Mouse (Mus musculus) bone marrow macrophage, adult 2 months (primary cell): ENCODE measurements at regions not wholly inside any gene's neighbourhood (a gene's known extent, or its start where the extent isn't known, plus 50 kb on each side); places are given as distances from the start of the nearest gene placed in this dataset.
A peak's percentile ranks its signal among the peaks of the same experiment; 100 is the strongest.

Experiments used
- H3K27ac ChIP-seq: 2 replicates; pipeline ENCODE4 v1.5.1; 2012; ENCODE audit warnings: low read depth, low read length; ENCODE audit not compliant: insufficient read depth
- H3K4me1 ChIP-seq: 2 replicates; pipeline ENCODE4 v1.6.1; 2012; ENCODE audit warnings: low read length; ENCODE audit not compliant: control insufficient read depth, insufficient read depth
- H3K4me3 ChIP-seq: 2 replicates; pipeline ENCODE4 v1.5.1; 2012; ENCODE audit warnings: mild to moderate bottlenecking, low read length, moderate library complexity; ENCODE audit not compliant: insufficient read depth
- CTCF ChIP-seq: IDR thresholded peaks from 2 replicates; pipeline ENCODE4 v1.5.1; 2012; ENCODE audit warnings: low read depth, mild to moderate bottlenecking, low read length, moderate library complexity
- POLR2A ChIP-seq: IDR thresholded peaks from 2 replicates; pipeline ENCODE4 v1.6.1; 2012; ENCODE audit warnings: mild to moderate bottlenecking, low read depth, low read length, borderline replicate concordance

DNA sequence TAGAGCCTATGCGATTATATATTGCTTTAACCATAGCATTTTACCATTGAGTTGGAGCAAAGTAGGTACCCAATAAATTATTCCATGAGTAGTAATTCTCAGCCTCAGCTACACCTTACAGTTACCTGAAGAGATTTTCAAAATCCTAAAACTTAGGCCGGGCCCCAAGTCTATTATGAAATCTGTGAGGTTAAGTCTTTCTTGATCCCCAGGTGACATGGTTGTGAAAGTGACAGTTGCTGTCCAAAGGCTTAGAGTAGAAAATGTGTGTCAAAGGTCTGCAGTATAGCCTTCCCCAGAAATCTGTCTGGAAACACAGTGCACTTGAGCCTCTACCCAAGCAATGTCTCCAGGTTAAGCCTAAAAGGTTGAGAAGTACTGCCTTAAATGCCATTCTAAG, 333.7 kb downstream of the Nr2f2 start:
- 0 out of 2 replicates have a peak, but pooled peaks cover 2% of the 10 kb centered on the region for H3K4me1 ChIP-seq
- no peak for TF ChIP-seq CTCF
- TF ChIP-seq POLR2A = no peak
- no peak overlapping the region for H3K27ac ChIP-seq
- no peak overlapping the region for H3K4me3 ChIP-seq

DNA sequence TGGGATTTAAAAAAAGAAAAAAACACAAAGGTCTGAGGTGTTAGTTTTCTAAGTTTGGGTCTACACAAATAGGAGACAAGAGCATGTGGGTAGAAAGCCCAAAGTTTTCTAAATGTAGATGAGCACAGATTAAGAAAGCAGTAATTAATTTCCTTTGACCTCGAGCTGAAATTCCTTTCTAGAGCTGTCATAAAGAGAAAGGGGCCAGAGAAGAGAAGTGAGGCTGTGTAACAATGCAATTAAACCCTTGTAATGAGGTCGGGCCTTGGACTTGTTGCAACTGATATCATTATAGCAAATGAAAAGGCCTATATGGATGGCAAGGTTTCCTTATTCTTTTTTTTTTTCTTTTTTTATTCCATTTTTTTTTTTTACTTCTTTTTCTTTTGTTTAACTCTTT, 337.2 kb downstream of the Nr2f2 start:
- H3K27ac ChIP-seq = no peak overlapping the region
- TF ChIP-seq POLR2A (no peak), CTCF (no peak)
- no peaks in the 10 kb centered on the region for H3K4me1 ChIP-seq
- H3K4me3 ChIP-seq = no peak overlapping the region

DNA sequence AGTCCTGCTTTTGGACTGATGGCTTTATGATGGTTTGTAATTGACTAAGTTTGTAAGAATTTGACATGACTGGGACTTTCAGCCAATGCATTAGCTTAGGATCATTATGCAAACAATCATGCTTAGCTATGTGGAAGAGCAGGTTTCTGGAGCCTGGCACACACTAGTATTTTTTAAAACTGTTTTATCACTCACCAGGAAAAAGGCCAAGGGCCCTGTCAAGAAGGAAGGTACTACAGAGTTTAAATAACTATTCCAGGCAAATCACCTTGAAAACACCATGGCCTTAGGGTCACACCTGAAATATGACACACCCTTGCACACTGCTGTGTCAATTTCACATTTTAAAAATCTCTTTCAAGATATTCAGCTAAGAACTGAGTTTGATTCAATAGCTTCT, 341.0 kb downstream of the Nr2f2 start:
- TF ChIP-seq CTCF (no peak), POLR2A (no peak)
- no peaks in the 10 kb centered on the region for H3K4me1 ChIP-seq
- no peak overlapping the region for H3K4me3 ChIP-seq
- no peak overlapping the region for H3K27ac ChIP-seq

DNA sequence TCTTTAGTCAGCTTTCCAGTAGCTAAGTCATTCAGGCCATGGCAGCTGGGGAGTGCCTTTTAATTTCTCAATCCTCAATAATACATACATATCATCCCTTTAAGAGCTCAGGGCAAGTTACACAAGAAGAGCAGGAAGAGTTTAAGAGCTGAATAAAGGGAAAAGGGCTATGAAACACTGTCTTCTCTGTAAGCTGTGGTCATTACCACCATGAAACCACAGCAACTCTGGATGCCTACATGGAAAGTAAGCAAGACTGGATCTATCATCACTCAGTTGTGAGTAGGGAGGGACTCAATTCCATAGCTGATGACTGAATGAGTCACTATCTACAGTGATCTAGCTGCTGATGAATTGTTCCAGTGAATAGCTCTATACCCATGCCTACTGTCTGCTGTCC, 349.9 kb downstream of the Nr2f2 start:
- Histone ChIP-seq H3K4me3 (no peak overlapping the region), H3K4me1 (no peaks in the 10 kb centered on the region), H3K27ac (no peak overlapping the region)
- no peak for TF ChIP-seq CTCF
- no peak for TF ChIP-seq POLR2A

DNA sequence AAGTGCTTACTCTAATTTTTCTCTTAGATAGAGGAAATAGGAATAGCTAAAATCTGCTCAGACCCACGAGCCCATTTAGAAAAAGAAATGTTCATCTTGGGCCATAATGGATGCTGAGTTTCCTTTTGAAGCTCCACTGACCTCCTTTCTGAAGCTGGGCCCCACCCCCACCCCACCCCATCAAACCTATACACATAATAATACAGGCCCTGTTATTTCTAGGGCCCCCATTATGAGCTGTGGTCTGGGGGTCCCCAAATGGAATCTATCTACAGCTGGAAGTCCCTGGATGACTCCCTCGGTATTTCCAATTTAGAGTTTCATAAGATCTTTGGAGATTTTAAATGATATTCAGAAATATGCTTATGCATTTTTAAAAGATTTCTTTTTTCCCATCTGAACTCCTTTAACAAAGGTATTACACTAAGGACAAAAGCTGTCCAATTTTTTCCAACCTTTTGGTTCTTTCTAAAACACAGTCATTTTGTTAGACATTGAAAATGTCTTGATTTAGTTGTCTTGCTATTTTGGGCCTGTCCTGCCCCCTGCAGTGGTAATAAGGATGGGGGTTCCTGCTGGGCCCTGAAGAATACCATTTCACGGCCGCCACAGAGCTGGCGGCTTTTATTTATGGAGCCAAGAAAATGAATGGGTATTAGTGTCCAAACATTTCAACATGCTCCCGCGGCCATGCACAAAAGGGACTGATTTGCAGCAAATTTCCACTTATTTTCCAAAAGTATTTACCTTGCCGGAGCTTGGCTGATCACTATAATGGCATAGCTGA, 363.1 kb downstream of the Nr2f2 start:
- TF ChIP-seq CTCF (no peak), POLR2A (no peak)
- H3K4me3 ChIP-seq = no peak overlapping the region
- no peaks in the 10 kb centered on the region for H3K4me1 ChIP-seq
- no peak overlapping the region for H3K27ac ChIP-seq

DNA sequence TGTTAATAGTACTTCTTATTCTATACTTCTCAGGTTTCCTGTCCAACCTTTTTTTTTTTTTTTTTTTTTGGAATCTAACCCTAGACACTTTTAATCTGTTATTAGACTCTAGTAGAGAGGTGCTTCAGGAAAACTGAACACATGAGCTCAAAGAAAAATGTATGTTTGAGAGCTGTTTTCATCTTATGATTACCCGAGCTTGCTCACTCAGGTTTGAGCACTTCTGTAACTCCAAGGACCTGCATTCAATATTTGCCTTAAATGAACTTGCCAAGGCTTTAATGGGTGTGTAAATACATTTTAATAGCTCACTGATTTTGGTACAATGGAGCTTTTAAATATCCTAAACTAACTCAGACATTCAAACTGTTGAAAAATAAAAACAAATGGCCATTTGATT, 367.8 kb downstream of the Nr2f2 start:
- TF ChIP-seq POLR2A (no peak), CTCF (no peak)
- Histone ChIP-seq H3K4me3 (no peak overlapping the region), H3K27ac (no peak overlapping the region), H3K4me1 (no peaks in the 10 kb centered on the region)

DNA sequence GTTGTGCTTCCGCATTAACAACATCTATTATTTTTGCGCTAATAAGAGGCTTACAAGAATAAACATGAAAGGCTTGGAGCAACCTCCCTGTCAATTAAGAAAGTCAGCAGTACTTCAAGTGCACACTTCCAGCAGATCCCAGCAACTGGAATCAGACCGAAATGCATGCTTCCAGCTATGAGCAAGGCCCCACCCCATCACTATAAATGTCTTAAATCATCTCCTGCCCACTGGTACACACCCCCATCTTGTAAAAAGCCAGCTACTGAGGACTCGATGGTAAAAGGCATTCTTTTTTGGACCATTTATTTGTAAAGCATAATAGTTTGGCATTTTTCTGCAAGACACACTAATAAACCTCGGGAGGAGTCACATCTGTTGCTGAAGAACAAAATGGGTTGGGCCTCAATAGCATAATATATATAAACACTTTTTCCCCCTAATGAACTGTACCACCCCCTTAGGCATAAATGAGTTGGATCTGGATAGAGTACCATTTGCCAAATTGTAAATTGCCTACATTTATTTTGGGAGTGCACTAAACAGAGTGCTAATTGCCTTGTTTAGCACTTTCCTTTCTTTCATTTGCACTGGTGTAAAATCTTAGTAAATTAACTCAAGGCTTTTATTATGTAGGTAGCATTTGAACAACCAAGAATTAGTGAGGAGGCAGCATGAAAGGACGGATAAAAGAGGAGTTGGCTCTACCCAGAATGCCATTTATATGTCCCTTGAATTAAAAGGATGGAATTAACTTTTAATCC, 371.8 kb downstream of the Nr2f2 start:
- Histone ChIP-seq H3K4me3 (no peak overlapping the region), H3K4me1 (peaks cover 14% of the 10 kb centered on the region), H3K27ac (no peak overlapping the region)
- TF ChIP-seq POLR2A = no peak
- no peak for TF ChIP-seq CTCF

DNA sequence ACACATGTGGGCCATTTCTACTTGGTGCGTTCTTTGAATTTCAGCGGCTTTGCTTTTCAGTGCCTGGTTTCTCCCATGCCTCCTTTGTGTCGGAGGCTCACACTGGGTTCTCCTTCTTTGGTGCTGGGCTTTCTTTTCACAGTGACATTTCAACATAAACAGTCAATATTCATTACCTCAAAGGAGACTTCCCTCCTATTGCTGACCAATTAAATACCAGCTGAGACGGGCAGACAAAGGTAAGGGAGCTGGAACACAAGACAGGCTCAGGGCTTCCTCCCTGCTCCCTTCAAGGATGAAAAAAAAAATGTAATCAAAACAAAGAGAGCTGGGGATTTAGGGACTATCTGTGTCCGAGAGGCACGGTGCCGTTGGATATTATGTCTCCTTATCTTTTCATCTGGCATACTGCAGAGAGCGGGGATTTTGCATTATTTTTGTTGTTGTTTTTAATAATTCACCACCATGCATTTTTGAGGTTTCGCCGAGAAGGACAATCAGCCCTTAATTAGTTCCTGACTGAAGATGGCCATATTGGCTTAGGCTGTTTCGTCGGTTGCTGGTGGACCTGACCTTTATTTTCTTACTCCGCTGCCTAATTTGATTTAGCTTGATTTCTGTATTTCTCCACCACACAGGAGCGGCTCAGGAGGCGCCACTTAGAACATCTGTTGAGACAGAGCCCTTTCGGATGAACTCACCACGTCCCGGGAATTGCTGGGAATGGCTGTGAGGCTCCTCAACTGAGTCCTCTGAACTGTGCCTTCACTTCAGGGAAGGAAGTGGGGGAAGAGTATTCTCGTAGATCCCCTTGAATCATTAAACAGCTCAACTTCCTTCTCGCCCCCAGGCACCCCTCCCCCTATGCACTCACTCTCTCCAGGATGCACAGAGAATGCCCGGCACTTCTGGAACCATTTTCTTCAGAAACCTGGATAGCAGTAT, 373.9 kb downstream of the Nr2f2 start:
- Histone ChIP-seq H3K4me3 (peak overlapping the region; percentile 7; the same call in 1 of the 2 replicates), H3K27ac (no peak overlapping the region), H3K4me1 (peaks cover 14% of the 10 kb centered on the region)
- TF ChIP-seq CTCF = no peak
- no peak for TF ChIP-seq POLR2A

DNA sequence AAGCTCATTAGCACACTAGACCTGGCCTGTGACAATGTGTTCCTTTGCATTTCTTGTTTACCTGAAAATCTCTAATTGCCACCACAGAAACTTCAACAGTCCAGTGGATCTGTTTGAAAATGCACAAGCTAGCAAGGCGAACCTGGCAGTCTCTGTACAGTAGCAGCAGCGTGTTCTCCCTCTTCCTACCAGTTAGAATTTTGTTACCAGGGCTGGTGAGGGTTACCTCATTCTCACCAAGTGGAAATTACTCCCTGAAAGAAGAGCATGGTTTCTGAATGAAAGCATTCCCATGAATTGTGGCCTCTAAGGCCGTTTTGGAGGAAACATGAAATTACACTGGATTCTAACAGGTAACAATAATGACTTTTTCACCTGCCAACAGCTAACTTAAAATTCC, 374.6 kb downstream of the Nr2f2 start:
- TF ChIP-seq POLR2A (no peak), CTCF (no peak)
- Histone ChIP-seq H3K4me1 (peaks cover 14% of the 10 kb centered on the region), H3K4me3 (no peak overlapping the region), H3K27ac (no peak overlapping the region)
